Mouse (Mus musculus) stomach, postnatal 0 days (tissue): ENCODE data around the gene Aipl1. TPM values are rescaled to one million over a fixed set of nuclear protein-coding genes. Genes with fewer than 3 reads are reported as not detected.
A peak's percentile ranks its signal among the peaks of the same experiment; 100 is the strongest.

ENCODE experiments used
- ATAC-seq: fragments of 200-750 bp; cut with Nextera tagmentation; 2 replicates; pipeline ENCODE4 v1.8.0; 2017; ENCODE audit not compliant: low FRiP score, low TSS enrichment
- DNase-seq: peaks from one replicate; pipeline ENCODE4 v3.0.0-alpha.2; 2016; ENCODE audit warnings: low spot score
- H3K27ac ChIP-seq: fragments of 300-500 bp; sonication (generic); replicated peaks from 2 replicates; pipeline ENCODE4 v1.5.1; 2014; ENCODE audit warnings: mild to moderate bottlenecking, control low read depth
- H3K27me3 ChIP-seq: fragments of 300-500 bp; sonication (generic); 2 replicates; pipeline ENCODE4 v1.6.1; 2014; ENCODE audit warnings: low read length; ENCODE audit not compliant: control insufficient read depth, insufficient read depth
- H3K36me3 ChIP-seq: fragments of 300-500 bp; sonication (generic); 2 replicates; pipeline ENCODE4 v1.6.1; 2014; ENCODE audit warnings: low read length, mixed read lengths; ENCODE audit not compliant: control insufficient read depth, insufficient read depth
- H3K4me1 ChIP-seq: fragments of 300-500 bp; sonication (generic); replicated peaks from 2 replicates; pipeline ENCODE4 v1.6.1; 2014; ENCODE audit warnings: antibody characterized with exemption; ENCODE audit not compliant: control insufficient read depth, insufficient read depth
- H3K4me2 ChIP-seq: fragments of 300-500 bp; sonication (generic); replicated peaks from 2 replicates; pipeline ENCODE4 v1.6.1; 2014; ENCODE audit warnings: low read depth, mild to moderate bottlenecking, control low read depth, moderate library complexity
- H3K4me3 ChIP-seq: fragments of 300-500 bp; sonication (generic); 2 replicates; pipeline ENCODE4 v1.5.1; 2014; ENCODE audit warnings: low read depth, low read length, control low read depth
- H3K9ac ChIP-seq: fragments of 300-500 bp; sonication (generic); 2 replicates; pipeline ENCODE4 v1.6.1; 2014; ENCODE audit warnings: mild to moderate bottlenecking, low read length, control low read depth, mixed read lengths
- H3K9me3 ChIP-seq: fragments of 300-500 bp; sonication (generic); 2 replicates; pipeline ENCODE4 v1.6.1; 2016; ENCODE audit warnings: low read length; ENCODE audit not compliant: control insufficient read depth
- CTCF ChIP-seq: IDR thresholded peaks from 2 replicates; pipeline ENCODE4 v1.5.1; 2016; ENCODE audit warnings: antibody characterized with exemption, low read depth, mild to moderate bottlenecking, moderate library complexity
- EP300 ChIP-seq: optimal IDR thresholded peaks from 2 replicates; pipeline ENCODE3; 2016; ENCODE audit warnings: antibody characterized with exemption
- WGBS: fragments of 180-500 bp; shearing (Covaris S2); extraction: QIAGEN DNeasy Blood & Tissue Kit; methylation state at CpG from one replicate; pipeline ENCODE4 v1.1.7; 2014; 5-methylcytosine and 5-hydroxymethylcytosine counted together
- polyA plus RNA-seq: library from polyadenylated mRNA; unstranded; fragments of >200 nt; fragmentation: Nextera tagmentation; extraction: Ambion mirVana; gene quantifications from 2 replicates; pipeline ENCODE4 v1.2.1, GENCODE M21; 2015

The Aipl1 gene
- polyA plus RNA-seq, 1 experiment from 2014 or later = 0.16 TPM

DNA sequence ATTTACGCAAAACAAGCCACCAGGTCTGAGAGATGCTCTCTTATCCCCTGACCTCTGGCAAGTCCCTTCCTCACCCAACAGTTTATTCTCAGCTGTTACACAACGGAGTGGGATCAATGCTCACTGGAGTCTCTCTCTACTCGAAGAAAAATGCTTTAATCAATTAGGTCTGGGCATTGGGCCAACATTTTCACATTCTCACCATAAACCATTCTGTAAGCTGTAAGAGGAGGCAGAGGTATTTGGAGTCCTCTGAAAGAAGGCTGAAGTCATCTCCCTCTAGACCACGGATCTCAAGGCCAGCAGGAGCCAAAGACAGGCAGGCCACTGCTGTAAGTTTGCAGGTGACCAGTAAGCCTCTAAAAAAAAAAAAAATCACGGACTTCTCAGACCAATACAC, 26.9 kb downstream of the Aipl1 start:
- WGBS = 28% methylated on average over 5 of the region's 5 CpGs
- no peak for ATAC-seq

DNA sequence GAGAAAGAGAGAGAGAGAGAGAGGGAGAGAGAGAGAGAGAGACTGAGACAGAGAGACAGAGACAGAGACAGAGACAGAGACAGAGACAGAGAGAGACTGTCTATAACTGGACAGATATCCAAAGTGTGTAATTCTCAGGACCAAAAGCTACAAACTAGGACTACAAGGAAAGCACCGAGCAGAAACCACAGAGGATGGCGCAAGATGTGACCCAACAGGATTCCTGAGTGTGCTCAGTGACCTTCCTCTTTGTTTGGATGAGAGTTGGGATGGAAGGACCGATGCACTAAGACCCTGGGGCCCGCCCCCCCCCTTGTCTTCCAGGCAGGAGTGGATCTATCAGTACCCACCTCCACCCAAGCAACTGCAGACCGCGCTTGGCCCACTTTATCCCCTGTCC, 31.8 kb downstream of the Aipl1 start:
- Histone ChIP-seq H3K4me2 (no peak overlapping the region), H3K9me3 (no peaks in the 10 kb centered on the region), H3K4me3 (no peak overlapping the region), H3K36me3 (no peaks in the 10 kb centered on the region), H3K27me3 (no peaks in the 10 kb centered on the region), H3K4me1 (no peaks in the 10 kb centered on the region), H3K9ac (no peak overlapping the region), H3K27ac (no peak overlapping the region)
- 87% methylated on average over 6 of the region's 6 CpGs for WGBS
- no peak for TF ChIP-seq EP300
- TF ChIP-seq CTCF = no peak
- ATAC-seq (no peak), DNase-seq (no peak)

More for the DNA sequence above, 26.9 kb downstream of the Aipl1 start:
- no peaks in the 10 kb centered on the region for H3K9me3 ChIP-seq
- no peak overlapping the region for H3K4me2 ChIP-seq
- H3K36me3 ChIP-seq = no peaks in the 10 kb centered on the region
- no peaks in the 10 kb centered on the region for H3K27me3 ChIP-seq
- no peak overlapping the region for H3K9ac ChIP-seq
- no peak for DNase-seq
- TF ChIP-seq CTCF (no peak), EP300 (no peak)
- no peaks in the 10 kb centered on the region for H3K4me1 ChIP-seq
- no peak overlapping the region for H3K4me3 ChIP-seq
- H3K27ac ChIP-seq = no peak overlapping the region; the same call in 1 of the 2 replicates

GRCm38 (mm10) chr11:72003171-72003570, 34.1 kb downstream of the Aipl1 start:
- Histone ChIP-seq H3K4me1 (no peaks in the 10 kb centered on the region), H3K9ac (no peak overlapping the region), H3K36me3 (no peaks in the 10 kb centered on the region), H3K27me3 (no peaks in the 10 kb centered on the region), H3K4me2 (no peak overlapping the region), H3K4me3 (no peak overlapping the region), H3K9me3 (no peaks in the 10 kb centered on the region), H3K27ac (no peak overlapping the region)
- DNase-seq (no peak), ATAC-seq (no peak)
- no peak for TF ChIP-seq EP300
- WGBS = 37% methylated on average over 9 of the region's 9 CpGs

DNA sequence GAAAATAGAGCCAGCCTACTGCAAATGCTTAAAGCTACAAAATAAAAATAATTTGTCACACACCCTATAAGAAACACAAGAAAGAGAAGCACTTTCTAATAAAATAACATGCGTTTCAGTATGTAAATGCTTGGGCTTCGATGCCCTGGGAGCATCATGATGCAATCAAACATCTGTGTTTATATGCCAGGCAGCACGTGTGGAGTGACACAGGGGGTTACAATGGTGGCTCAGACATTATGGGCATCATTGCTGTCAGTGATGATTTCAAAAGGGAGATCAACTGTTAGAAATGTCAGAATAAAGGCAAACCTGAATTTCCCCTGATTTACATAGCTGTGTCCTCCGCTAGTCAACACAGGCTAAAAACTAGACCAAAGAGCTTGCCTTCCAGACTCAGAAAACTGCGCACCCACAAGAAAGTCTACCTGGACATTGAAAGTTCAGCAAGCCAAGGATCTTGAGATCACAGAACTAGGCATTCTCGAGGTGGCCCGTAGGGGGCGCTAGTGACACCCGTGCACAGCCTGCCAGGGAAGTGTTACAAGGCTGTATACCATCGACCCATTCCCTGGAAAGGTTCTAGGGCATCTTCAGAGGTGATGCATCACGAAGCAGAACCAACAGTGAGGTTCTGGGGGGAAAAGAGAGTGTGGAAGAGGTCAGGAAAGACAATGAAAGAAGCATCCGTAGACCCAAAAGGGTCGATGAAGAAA, 35.0 kb downstream of the Aipl1 start:
- H3K9ac ChIP-seq = no peak overlapping the region
- no peaks in the 10 kb centered on the region for H3K4me1 ChIP-seq
- H3K36me3 ChIP-seq = no peaks in the 10 kb centered on the region
- H3K4me3 ChIP-seq = no peak overlapping the region
- no peaks in the 10 kb centered on the region for H3K27me3 ChIP-seq
- peak; percentile 77 for TF ChIP-seq CTCF
- no peak for TF ChIP-seq EP300
- H3K9me3 ChIP-seq = no peaks in the 10 kb centered on the region
- no peak for ATAC-seq
- H3K4me2 ChIP-seq = no peak overlapping the region
- no peak overlapping the region for H3K27ac ChIP-seq
- DNase-seq = peak; percentile 58
- 49% methylated on average over 13 of the region's 13 CpGs for WGBS

DNA sequence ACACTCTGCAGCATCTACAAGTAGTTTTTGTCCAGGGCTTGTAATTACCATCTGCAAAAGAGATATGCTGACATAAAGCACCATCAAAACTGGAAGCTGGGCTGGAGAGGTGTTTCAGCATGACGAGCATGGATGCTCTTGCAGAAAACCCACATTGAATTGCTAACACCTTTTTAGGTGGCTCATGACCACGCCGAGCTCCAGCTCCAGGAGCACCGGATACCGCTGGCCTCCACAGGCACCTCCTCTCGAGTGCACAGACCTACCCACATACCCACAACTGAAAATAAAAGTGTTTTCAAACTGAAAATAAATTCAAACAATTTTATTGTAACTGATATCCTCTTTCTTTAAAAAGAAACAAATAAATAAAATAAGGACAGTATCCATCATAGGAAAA, 37.1 kb downstream of the Aipl1 start:
- Histone ChIP-seq H3K4me1 (no peaks in the 10 kb centered on the region), H3K4me3 (no peak overlapping the region), H3K27ac (no peak overlapping the region), H3K9ac (no peak overlapping the region), H3K27me3 (no peaks in the 10 kb centered on the region), H3K4me2 (no peak overlapping the region), H3K36me3 (no peaks in the 10 kb centered on the region), H3K9me3 (no peaks in the 10 kb centered on the region)
- TF ChIP-seq EP300 = no peak
- TF ChIP-seq CTCF = no peak
- DNase-seq (no peak), ATAC-seq (no peak)
- 85% methylated on average over 6 of the region's 6 CpGs for WGBS

GRCm38 (mm10) chr11:71996805-71997204, 40.5 kb downstream of the Aipl1 start:
- ATAC-seq = no peak
- Histone ChIP-seq H3K27ac (no peak overlapping the region), H3K4me3 (no peak overlapping the region), H3K4me2 (no peak overlapping the region), H3K9me3 (no peaks in the 10 kb centered on the region), H3K9ac (no peak overlapping the region), H3K4me1 (no peaks in the 10 kb centered on the region), H3K27me3 (no peaks in the 10 kb centered on the region), H3K36me3 (no peaks in the 10 kb centered on the region)
- TF ChIP-seq CTCF = no peak
- no peak for TF ChIP-seq EP300
- DNase-seq = no peak
- 28% methylated on average over 11 of the region's 11 CpGs for WGBS
